Mouse (Mus musculus) lung, adult 2 months (tissue): ENCODE measurements around the gene Csnk1g1.

ENCODE experiments used
- CTCF ChIP-seq: fragments of 200-500 bp; IDR thresholded peaks from 2 replicates; pipeline ENCODE4 v1.5.1; 2011; ENCODE audit warnings: mild to moderate bottlenecking, low read length, control low read depth; ENCODE audit not compliant: insufficient read depth
- POLR2A ChIP-seq: fragments of 200-500 bp; IDR thresholded peaks from 2 replicates; pipeline ENCODE4 v1.6.1; 2011; ENCODE audit warnings: low read depth, mild to moderate bottlenecking, control low read depth, low read length, borderline replicate concordance; ENCODE audit errors: extremely low read depth

DNA sequence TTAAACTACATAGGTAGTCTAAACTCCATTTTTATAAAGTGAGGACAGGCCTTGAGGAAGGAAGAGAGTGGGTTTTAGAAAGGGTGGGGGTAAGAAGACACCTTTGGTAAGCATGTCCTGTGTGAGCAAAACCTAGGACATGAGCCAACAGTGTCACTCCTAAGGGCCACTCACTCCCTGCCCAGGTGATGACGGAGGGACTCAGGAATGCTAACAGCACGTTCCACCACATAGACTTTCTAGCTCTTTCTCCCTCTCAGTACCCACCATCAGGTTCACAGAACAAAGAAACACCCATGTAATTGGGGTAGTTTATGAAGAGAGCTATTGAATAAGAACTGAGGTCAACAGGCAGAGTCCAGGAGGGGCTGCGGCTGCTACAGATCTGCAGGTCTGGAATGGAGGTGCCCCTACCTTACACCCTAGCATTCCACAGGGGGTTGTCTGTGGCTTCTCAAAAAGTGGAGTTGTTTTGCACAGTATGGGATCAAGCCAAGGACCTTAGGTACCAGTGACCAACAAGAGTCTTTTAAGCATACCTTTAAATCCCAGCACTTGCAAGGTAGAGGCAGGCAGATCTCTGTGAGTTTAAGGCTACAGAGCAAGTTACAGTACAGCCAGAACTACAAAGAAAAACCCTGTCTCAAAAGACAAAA lies 172.2 kb downstream of the Csnk1g1 start:
- TF ChIP-seq CTCF (no peak), POLR2A (no peak)
